Mouse (Mus musculus): ENCODE measurements at regions not wholly inside any gene's neighbourhood (a gene's known extent, or its start where the extent isn't known, plus 50 kb on each side); places are given as distances from the start of the nearest gene placed in this dataset.
A peak's percentile ranks its signal among the peaks of the same experiment; 100 is the strongest.

GRCm38 (mm10) chr13:16100253-16100652 is 88.6 kb downstream of the Inhba start:
- H3K36me3 ChIP-seq (ENCODE audit: control insufficient read depth, insufficient read depth, low read length): no peaks in the 10 kb centered on the region

GRCm38 (mm10) chr13:16114837-16115236 is 103.2 kb downstream of the Inhba start:
- Histone ChIP-seq H3K9ac (replicated peaks; ENCODE audit: low read depth, low read length) (no peak overlapping the region), H3K9me3 (ENCODE audit: control insufficient read depth, low read depth, low read length) (no peaks in the 10 kb centered on the region), H3K36me3 (ENCODE audit: control insufficient read depth, insufficient read depth, low read length) (no peaks in the 10 kb centered on the region), H3K4me3 (ENCODE audit: low read depth, low read length) (no peak overlapping the region), H3K27ac (ENCODE audit: low read length) (no peak overlapping the region), H3K27me3 (ENCODE audit: control insufficient read depth, insufficient read depth, low read length) (no peaks in the 10 kb centered on the region), H3K4me1 (ENCODE audit: control insufficient read depth, insufficient read depth, low read length) (no peaks in the 10 kb centered on the region), H3K4me2 (replicated peaks; ENCODE audit: low read depth, low read length) (no peak overlapping the region)
- no peak for ATAC-seq (ENCODE audit: insufficient number of reproducible peaks, insufficient read depth, low FRiP score, low read depth)
- 49% methylated on average over 2 of the region's 2 CpGs for WGBS

More at GRCm38 (mm10) chr13:16100253-16100652, 88.6 kb downstream of the Inhba start:
- Histone ChIP-seq H3K27ac (ENCODE audit: low read length) (no peak overlapping the region), H3K9ac (replicated peaks; ENCODE audit: low read depth, low read length) (no peak overlapping the region), H3K4me2 (replicated peaks; ENCODE audit: low read depth, low read length) (no peak overlapping the region), H3K9me3 (ENCODE audit: control insufficient read depth, low read depth, low read length) (peaks cover 4% of the 10 kb centered on the region; the same call in 1 of the 2 replicates), H3K4me3 (ENCODE audit: low read depth, low read length) (no peak overlapping the region), H3K4me1 (ENCODE audit: control insufficient read depth, insufficient read depth, low read length) (no peaks in the 10 kb centered on the region), H3K27me3 (ENCODE audit: control insufficient read depth, insufficient read depth, low read length) (no peaks in the 10 kb centered on the region)
- 79% methylated on average over 15 of the region's 15 CpGs for WGBS
- ATAC-seq (ENCODE audit: insufficient number of reproducible peaks, insufficient read depth, low FRiP score, low read depth): 0 out of 2 replicates have a peak, but pooled peaks have one; percentile 23

GRCm38 (mm10) chr13:16146686-16147085 is 135.0 kb downstream of the Inhba start:
- Histone ChIP-seq H3K27me3 (ENCODE audit: control insufficient read depth, insufficient read depth, low read length) (no peaks in the 10 kb centered on the region), H3K27ac (ENCODE audit: low read length) (no peak overlapping the region), H3K36me3 (ENCODE audit: control insufficient read depth, insufficient read depth, low read length) (no peaks in the 10 kb centered on the region), H3K4me3 (ENCODE audit: low read depth, low read length) (no peak overlapping the region), H3K9me3 (ENCODE audit: control insufficient read depth, low read depth, low read length) (no peaks in the 10 kb centered on the region), H3K4me1 (ENCODE audit: control insufficient read depth, insufficient read depth, low read length) (no peaks in the 10 kb centered on the region), H3K4me2 (replicated peaks; ENCODE audit: low read depth, low read length) (no peak overlapping the region), H3K9ac (replicated peaks; ENCODE audit: low read depth, low read length) (no peak overlapping the region)
- no peak for ATAC-seq (ENCODE audit: insufficient number of reproducible peaks, insufficient read depth, low FRiP score, low read depth)

- no peak overlapping the region for H3K4me2 ChIP-seq (replicated peaks; ENCODE audit: low read depth, low read length)
- no peaks in the 10 kb centered on the region for H3K4me1 ChIP-seq (ENCODE audit: control insufficient read depth, insufficient read depth, low read length)
- H3K9me3 ChIP-seq (ENCODE audit: control insufficient read depth, low read depth, low read length): no peaks in the 10 kb centered on the region
- no peak overlapping the region for H3K27ac ChIP-seq (ENCODE audit: low read length)
- H3K9ac ChIP-seq (replicated peaks; ENCODE audit: low read depth, low read length): no peak overlapping the region
- H3K36me3 ChIP-seq (ENCODE audit: control insufficient read depth, insufficient read depth, low read length): no peaks in the 10 kb centered on the region
- WGBS: 79% methylated on average over 1 of the region's 1 CpGs
- H3K27me3 ChIP-seq (ENCODE audit: control insufficient read depth, insufficient read depth, low read length): no peaks in the 10 kb centered on the region
- ATAC-seq (ENCODE audit: insufficient number of reproducible peaks, insufficient read depth, low FRiP score, low read depth): no peak
- no peak overlapping the region for H3K4me3 ChIP-seq (ENCODE audit: low read depth, low read length)
These were observed 143.3 kb downstream of the Inhba start for GRCm38 (mm10) chr13:16154926-16155325.

GRCm38 (mm10) chr13:16165204-16165894 is 153.7 kb downstream of the Inhba start:
- H3K4me1 ChIP-seq (ENCODE audit: control insufficient read depth, insufficient read depth, low read length): no peaks in the 10 kb centered on the region
- H3K4me2 ChIP-seq (replicated peaks; ENCODE audit: low read depth, low read length): no peak overlapping the region
- H3K36me3 ChIP-seq (ENCODE audit: control insufficient read depth, insufficient read depth, low read length): no peaks in the 10 kb centered on the region
- no peak overlapping the region for H3K4me3 ChIP-seq (ENCODE audit: low read depth, low read length)
- ATAC-seq (ENCODE audit: insufficient number of reproducible peaks, insufficient read depth, low FRiP score, low read depth): no peak
- 48% methylated on average over 5 of the region's 5 CpGs for WGBS
- H3K27ac ChIP-seq (ENCODE audit: low read length): no peak overlapping the region
- H3K9ac ChIP-seq (replicated peaks; ENCODE audit: low read depth, low read length): no peak overlapping the region
- no peaks in the 10 kb centered on the region for H3K27me3 ChIP-seq (ENCODE audit: control insufficient read depth, insufficient read depth, low read length)
- no peaks in the 10 kb centered on the region for H3K9me3 ChIP-seq (ENCODE audit: control insufficient read depth, low read depth, low read length)

- WGBS: 88% methylated on average over 1 of the region's 1 CpGs
- no peak overlapping the region for H3K27ac ChIP-seq (ENCODE audit: low read length)
- H3K4me2 ChIP-seq (replicated peaks; ENCODE audit: low read depth, low read length): no peak overlapping the region
- H3K9ac ChIP-seq (replicated peaks; ENCODE audit: low read depth, low read length): no peak overlapping the region
- no peaks in the 10 kb centered on the region for H3K27me3 ChIP-seq (ENCODE audit: control insufficient read depth, insufficient read depth, low read length)
- no peaks in the 10 kb centered on the region for H3K36me3 ChIP-seq (ENCODE audit: control insufficient read depth, insufficient read depth, low read length)
- H3K4me3 ChIP-seq (ENCODE audit: low read depth, low read length): no peak overlapping the region
- ATAC-seq (ENCODE audit: insufficient number of reproducible peaks, insufficient read depth, low FRiP score, low read depth): no peak
- no peaks in the 10 kb centered on the region for H3K9me3 ChIP-seq (ENCODE audit: control insufficient read depth, low read depth, low read length)
- H3K4me1 ChIP-seq (ENCODE audit: control insufficient read depth, insufficient read depth, low read length): 0 out of 2 replicates have a peak, but pooled peaks cover 4% of the 10 kb centered on the region
These were observed 185.0 kb downstream of the Inhba start for GRCm38 (mm10) chr13:16196692-16197091.

- no peak overlapping the region for H3K4me2 ChIP-seq (replicated peaks; ENCODE audit: low read depth, low read length)
- no peaks in the 10 kb centered on the region for H3K4me1 ChIP-seq (ENCODE audit: control insufficient read depth, insufficient read depth, low read length)
- no peak overlapping the region for H3K9ac ChIP-seq (replicated peaks; ENCODE audit: low read depth, low read length)
- H3K36me3 ChIP-seq (ENCODE audit: control insufficient read depth, insufficient read depth, low read length): no peaks in the 10 kb centered on the region
- H3K27ac ChIP-seq (ENCODE audit: low read length): no peak overlapping the region
- ATAC-seq (ENCODE audit: insufficient number of reproducible peaks, insufficient read depth, low FRiP score, low read depth): no peak
- no peaks in the 10 kb centered on the region for H3K9me3 ChIP-seq (ENCODE audit: control insufficient read depth, low read depth, low read length)
- WGBS: 96% methylated on average over 1 of the region's 1 CpGs
- H3K4me3 ChIP-seq (ENCODE audit: low read depth, low read length): no peak overlapping the region
- no peaks in the 10 kb centered on the region for H3K27me3 ChIP-seq (ENCODE audit: control insufficient read depth, insufficient read depth, low read length)
These were observed 188.4 kb downstream of the Inhba start for GRCm38 (mm10) chr13:16200046-16200445.

GRCm38 (mm10) chr13:16203147-16203546 is 191.5 kb downstream of the Inhba start:
- Histone ChIP-seq H3K36me3 (ENCODE audit: control insufficient read depth, insufficient read depth, low read length) (no peaks in the 10 kb centered on the region), H3K9ac (replicated peaks; ENCODE audit: low read depth, low read length) (no peak overlapping the region), H3K27me3 (ENCODE audit: control insufficient read depth, insufficient read depth, low read length) (no peaks in the 10 kb centered on the region), H3K27ac (ENCODE audit: low read length) (no peak overlapping the region), H3K4me2 (replicated peaks; ENCODE audit: low read depth, low read length) (no peak overlapping the region), H3K4me1 (ENCODE audit: control insufficient read depth, insufficient read depth, low read length) (no peaks in the 10 kb centered on the region), H3K9me3 (ENCODE audit: control insufficient read depth, low read depth, low read length) (no peaks in the 10 kb centered on the region), H3K4me3 (ENCODE audit: low read depth, low read length) (no peak overlapping the region)
- WGBS: 75% methylated on average over 3 of the region's 3 CpGs
- ATAC-seq (ENCODE audit: insufficient number of reproducible peaks, insufficient read depth, low FRiP score, low read depth): no peak

GRCm38 (mm10) chr13:16204097-16204496 is 192.4 kb downstream of the Inhba start:
- H3K4me1 ChIP-seq (ENCODE audit: control insufficient read depth, insufficient read depth, low read length): no peaks in the 10 kb centered on the region
- H3K9me3 ChIP-seq (ENCODE audit: control insufficient read depth, low read depth, low read length): no peaks in the 10 kb centered on the region
- H3K27me3 ChIP-seq (ENCODE audit: control insufficient read depth, insufficient read depth, low read length): no peaks in the 10 kb centered on the region
- no peaks in the 10 kb centered on the region for H3K36me3 ChIP-seq (ENCODE audit: control insufficient read depth, insufficient read depth, low read length)
- H3K4me3 ChIP-seq (ENCODE audit: low read depth, low read length): no peak overlapping the region
- H3K4me2 ChIP-seq (replicated peaks; ENCODE audit: low read depth, low read length): no peak overlapping the region
- no peak for ATAC-seq (ENCODE audit: insufficient number of reproducible peaks, insufficient read depth, low FRiP score, low read depth)
- H3K27ac ChIP-seq (ENCODE audit: low read length): no peak overlapping the region
- H3K9ac ChIP-seq (replicated peaks; ENCODE audit: low read depth, low read length): no peak overlapping the region
- WGBS: 86% methylated on average over 5 of the region's 5 CpGs
